Mouse (Mus musculus) testis, adult 10 weeks (tissue): ENCODE measurements around the gene Ccdc96. TPM values are rescaled to one million over a fixed set of nuclear protein-coding genes. Genes with fewer than 3 reads are reported as not detected.

Experiments used
- polyA plus RNA-seq: library from polyadenylated mRNA; stranded (reverse); fragments of 350-450 nt; fragmentation: Illumina TruSeq; extraction: RNeasy Lipid Tissue Mini Kit (QIAGEN cat#74804); gene quantifications from one replicate; pipeline ENCODE4 v1.2.3, GENCODE M21; 2014; ENCODE audit warnings: low read depth, low replicate concordance

Gene Ccdc96
- 51.5 TPM for polyA plus RNA-seq

DNA sequence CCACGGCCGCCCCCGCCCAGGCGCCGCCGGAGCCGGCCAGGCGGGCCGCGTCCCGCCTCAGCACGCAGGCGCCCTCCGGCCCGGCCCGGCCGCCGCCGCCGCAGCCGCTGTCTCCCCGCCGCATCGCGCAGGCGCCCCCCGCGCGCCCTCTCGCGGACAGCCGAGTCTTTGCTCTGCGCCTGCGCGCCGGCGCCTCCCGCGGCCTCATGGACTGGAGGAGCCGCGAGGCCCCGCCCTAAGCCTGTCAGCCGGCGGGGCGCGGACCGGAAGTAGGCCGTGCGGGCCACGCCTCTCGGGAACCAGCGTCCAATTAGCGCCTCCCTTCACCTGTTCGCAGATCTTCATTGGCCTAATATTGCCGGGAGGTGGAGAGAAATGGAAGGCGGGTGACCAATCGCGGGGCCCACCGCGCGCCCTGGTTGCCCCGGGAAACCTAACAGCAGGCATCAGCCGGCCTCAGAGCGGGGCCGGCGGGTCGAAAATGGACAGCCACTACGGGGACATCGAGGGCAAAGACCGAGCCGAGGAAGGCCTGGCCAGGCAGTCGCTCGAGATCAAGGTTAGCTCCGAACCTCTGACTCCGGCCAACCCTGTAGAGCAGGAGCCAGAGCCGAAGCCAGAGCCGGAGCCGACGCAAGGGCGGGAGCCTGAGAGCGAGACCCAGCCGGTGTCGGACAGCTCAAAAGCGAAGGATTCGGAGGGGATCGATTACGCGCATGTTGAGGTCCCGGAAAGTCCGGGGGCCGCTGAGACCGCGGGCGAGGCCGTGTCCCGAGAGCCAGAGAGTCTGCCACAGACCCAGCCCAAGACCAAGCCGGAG lies at the start of gene Ccdc96, which contains the start of gene Tada2b:
Ccdc96 (plus strand) TSS at position 418 of the 820 bp plus-strand sequence.
Tada2b (minus strand) TSS at position 115 of the 820 bp plus-strand sequence.

DNA sequence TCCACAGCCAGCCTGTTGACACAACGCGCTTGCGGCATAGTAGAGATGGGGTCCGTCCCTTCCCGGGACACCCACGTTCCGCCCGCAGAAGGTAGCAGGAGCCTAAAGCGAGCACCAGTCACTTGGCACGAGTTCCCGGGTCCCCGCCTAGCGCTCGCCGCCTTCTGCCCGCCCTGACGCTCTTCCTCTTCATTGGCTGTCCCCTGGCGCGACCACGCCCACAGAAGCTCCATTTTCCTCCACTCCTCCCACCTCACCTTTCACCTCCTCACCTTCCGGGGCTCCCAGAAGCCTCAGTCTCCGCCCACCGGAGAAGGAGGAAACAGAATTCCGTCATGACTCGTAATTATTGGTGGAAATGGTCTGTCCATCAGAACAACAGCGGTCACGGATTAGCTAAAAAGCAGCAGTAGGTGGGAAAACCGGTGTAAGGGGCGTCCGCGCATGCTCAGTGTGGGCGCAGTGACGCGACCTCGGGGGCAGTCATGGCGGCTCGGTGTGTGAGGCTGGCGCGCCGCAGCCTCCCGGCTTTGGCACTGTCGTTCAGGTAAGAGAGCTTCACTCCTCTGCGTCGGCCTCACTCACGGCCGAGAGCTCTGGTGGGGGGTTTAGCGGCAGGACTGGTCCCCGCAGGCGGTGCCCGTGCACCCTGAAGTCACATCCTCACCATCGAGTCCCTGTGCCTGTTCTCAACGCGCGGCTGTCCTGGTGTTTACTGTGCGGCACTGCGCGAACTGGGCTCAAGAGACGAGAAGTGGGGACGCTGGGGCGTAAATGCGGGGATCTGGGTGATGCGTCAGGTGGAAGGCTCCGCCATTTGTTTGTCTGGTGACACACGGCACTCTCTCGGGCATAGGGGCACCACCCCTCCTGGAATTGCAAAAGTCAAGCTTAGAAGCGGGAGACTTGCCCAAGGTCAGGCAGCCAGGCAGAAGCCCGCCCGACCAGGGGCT lies 19.4 kb upstream of the Ccdc96 start, which contains the start of gene Grpel1:
Grpel1 (plus strand) TSS at position 290 of the 953 bp plus-strand sequence.

Other genes with a start within 250 kb of the Ccdc96 start
- 3.4 TPM for gene Sorcs2, start 86.4 kb upstream of the Ccdc96 start, polyA plus RNA-seq
- gene Grpel1, start 19.6 kb upstream of the Ccdc96 start, polyA plus RNA-seq = 11.4 TPM
- gene Tada2b, start 303 bp upstream of the Ccdc96 start, polyA plus RNA-seq = 30.8 TPM
- gene Tbc1d14, start 108.7 kb downstream of the Ccdc96 start, polyA plus RNA-seq = 44.1 TPM
- gene D5Ertd579e, start 211.4 kb downstream of the Ccdc96 start, polyA plus RNA-seq = 26.1 TPM